Mouse (Mus musculus): ENCODE data around the gene Mrln.
"Not testable (repeated sequence)": the region's sequence is repeated elsewhere in the genome, so short reads cannot be mapped to it uniquely, and the experiment has no call there.

Mrln gene

DNA sequence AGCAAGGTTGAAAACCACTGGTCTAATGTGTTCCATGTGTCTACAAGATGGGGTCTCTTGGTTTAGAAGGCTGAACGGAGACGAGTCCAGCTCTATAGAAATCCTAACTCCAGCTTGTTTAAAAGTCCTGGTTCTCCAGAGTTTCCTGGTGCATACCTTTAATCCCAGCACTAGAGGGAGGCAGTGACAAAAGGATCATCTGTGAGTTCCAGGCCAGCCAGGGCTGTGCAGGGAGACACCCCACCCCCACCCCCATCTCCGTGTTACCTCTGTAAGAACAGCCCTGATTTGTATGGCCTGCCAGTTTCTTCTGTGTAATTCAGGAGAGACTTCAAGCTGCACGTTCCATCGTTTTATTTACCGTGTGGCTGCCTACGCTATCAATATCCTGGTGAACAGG is 8.7 kb upstream of the Mrln start:
- peak; percentile 61 for DNase-seq (ENCODE audit: low spot score)

DNA sequence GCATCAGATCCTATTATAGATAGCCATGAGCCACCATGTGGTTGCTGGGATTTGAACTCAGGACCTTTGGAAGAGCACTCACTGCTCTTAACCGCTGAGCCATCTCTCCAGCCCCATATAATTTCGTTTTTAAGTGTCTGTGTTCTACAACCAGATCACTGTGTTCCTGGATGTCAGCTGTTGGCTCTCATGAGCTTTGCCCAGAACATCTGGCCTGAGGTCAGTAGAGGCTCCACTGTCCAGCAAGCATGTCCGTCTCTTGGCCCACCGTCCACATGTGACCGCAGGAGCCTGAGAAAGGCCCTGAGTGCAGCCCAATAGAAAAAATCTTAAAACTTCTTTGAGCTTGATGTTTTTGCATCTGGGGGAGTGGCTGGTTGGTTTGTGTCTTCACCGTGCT is 7.8 kb upstream of the Mrln start:
- DNase-seq (ENCODE audit: low spot score) = no peak

DNA sequence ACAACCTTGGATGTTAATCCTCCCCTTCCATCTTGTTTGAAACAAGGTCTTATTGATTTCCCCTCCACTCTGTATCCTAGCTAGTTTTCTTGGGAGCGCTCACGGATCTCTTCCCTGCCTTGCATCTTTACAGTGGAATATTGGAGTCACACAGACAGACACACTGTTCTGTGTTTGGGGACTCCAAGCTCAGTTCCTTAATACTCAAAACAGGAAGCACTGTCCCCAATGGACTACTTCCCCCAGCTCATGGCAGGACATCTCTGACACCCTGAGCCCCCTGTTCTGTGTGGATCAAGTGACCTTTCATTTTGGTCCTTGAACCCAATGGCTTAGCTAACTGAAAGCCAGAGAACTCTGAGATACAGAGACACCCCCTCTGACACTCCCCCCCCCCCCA is 6.9 kb upstream of the Mrln start:
- DNase-seq (ENCODE audit: low spot score) = no peak

DNA sequence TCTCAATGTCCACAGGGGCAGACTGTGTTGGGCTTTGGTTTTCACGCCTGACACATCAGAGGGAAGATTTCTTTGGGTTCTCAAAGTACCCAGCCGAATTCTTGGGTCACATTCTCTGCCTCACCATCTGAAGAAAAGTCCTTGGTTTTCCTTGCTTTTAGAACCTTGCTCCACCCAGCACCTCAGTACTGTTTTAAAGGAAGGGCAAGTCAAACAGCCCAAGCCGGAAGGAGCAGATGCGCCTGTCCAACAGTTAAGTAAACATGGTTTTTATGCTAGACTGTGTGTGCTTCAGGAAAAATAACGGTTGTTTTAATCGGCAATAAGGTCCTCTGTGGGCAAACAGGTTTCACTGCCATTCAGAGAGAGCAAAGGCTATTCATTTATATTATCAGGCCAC is 6.5 kb upstream of the Mrln start:
- no peak for DNase-seq (ENCODE audit: low spot score)

DNA sequence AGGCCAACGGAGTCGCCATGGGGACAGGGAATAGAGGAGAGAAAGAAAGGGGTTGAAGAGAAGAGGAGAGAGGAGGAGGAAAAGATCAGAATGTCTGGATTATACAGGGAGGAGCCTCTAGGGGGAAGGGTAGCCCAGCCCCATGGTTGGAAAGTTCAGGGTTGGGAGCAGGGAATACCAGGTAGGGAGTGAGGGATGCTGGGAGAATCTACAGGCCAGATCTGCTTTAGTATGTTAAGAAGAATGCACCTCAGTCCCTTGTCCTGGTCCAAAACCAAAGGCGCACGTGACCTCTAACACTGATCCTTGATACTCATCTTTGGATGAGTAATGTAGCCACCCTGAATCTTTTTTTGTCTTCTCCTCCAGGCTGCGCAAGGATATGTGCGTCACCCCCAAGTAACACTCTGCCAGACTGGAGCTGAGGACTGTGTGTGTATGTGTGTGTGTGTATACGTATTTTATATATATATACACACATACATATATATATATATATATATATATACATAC is 5.5 kb upstream of the Mrln start:
- no peak for DNase-seq (ENCODE audit: low spot score)

DNA sequence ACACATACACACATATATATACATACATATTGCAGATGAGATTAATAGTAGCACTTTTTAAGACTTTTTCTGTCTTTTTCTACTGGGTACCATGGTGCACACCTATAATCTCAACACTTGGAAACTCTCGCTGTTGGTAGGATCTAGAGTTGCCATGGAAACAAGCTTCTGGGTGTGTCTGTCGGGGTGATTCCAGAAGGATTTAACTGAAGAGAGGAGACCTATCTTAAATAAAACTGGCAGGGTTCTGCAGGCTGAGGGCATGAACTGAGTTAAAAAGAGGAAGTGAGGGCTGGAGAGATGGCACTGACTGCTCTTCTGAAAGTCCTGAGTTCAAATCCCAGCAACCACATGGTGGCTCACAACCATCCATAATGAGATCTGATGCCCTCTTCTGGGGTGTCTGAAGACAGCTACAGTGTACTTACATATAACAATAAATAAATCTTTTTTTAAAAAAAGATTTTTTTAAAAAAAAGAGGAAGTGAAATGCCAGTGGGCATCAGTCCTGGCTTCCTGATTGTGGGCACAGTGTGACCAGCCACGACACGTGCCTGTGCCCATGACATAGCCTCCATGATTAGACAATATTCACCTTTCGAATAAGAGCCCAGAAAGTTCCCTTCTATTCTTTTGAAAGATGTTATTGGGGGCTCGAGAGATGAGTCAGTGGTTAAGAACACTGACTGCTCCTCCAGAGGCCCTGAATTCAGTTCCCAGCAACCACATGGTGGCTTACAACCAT is 4.8 kb upstream of the Mrln start:
- no peak for DNase-seq (ENCODE audit: low spot score)

DNA sequence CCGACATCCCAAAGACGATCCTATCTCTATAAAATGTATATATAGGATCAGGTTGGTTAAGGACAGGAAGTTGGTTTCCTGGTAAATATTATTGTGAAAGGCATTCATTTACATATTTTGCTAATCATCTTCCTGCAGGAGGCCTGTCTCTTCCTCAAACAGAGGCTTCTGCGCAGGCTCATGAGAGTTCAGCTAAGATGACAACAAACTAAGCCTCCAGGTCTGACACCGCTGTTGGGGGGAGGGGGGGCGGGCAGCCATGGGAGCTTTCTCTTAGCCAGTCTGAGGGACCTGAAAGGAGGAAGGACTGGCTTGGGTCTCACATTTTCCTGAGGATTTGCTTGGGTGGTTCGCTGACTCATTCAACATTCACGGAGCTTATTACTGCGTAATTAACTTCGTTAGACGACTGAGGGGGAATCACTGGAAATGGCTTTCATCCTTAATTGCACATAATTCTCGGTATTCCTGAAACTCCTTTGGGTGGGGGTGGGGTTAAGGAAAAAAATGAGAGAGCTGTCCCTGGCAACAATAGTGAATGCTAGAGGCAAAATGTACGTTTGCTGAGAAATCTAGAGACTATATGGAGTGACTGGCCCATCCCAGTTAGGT is 3.5 kb upstream of the Mrln start:
- DNase-seq (ENCODE audit: low spot score) = no peak

DNA sequence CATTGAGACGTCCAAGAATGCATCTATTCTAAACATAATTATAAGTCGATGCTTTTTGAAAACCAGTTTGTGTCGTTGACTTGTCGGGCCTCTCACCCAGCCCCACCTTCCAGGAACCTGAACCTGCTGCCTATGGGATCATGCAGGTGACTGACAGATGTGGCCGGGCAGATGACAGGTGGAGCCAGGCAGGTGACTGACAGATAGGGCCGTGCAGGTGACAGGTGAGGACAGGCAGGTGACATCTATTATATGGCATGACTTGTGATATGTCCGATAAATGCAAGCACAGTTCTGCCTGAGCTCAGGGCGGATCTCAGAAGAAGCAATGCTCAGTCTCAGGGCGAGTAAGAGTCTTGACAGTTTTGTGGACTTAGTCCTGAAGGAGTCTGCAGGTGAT is 6.8 kb downstream of the Mrln start:
- DNase-seq (ENCODE audit: low spot score) = no peak

DNA sequence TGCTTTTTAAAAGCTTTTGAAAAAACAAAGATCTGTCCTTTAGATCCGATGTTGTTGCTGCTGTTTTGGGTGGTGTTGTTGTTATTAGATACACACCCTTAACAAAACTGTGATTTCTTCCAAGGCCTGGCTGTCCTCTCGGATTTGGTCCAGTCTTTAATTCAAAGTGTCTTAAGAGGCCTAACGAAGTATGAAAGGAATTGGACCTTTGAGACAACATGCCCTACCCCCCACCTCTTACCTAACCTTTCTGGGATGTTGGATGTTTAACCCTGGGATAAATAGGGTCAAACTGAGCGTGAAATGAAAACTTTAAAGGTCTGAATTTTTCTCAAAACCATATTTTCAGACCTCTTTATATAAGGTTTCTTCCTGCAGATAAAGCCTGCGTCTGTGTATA is 16.5 kb downstream of the Mrln start:
- no peak for DNase-seq (ENCODE audit: low spot score)

DNA sequence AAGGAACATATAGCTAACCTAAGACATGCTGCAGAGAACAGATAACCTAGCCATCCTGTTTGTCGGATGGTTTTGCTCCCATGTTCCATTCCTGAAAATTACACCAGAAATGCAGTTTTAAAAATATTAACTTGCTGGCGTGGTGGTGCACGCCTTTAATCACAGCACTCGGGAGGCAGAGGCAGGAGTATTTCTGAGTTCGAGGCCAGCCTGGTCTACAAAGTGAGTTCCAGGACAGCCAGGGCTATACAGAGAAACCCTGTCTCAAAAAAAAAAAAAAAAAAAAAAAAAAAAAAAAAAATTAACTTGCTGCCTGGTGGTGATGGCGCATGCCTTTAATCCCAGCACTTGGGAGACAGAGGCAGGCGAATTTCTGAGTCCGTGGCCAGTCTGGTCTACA is 17.8 kb downstream of the Mrln start:
- not testable (repeated sequence) for DNase-seq (ENCODE audit: low spot score)

DNA sequence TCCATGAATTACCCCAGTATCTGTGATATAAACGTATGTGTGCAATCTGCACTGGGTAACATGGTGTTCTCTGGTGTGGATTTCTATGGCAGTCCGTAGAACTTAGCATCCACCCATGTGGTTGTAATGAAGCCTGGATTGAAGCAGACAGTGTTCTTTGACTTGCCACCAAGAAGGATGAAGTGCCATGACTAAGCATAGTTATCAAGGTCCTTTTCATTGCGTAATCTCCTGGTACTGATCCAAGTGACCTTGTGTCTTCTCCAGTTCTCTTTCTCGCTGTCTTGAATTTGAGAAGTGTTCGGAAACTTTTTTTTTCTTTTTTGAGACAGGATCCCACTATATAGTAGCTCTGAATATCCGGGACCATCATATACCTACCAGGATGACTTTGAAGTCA is 20.1 kb downstream of the Mrln start:
- DNase-seq (ENCODE audit: low spot score) = no peak

DNA sequence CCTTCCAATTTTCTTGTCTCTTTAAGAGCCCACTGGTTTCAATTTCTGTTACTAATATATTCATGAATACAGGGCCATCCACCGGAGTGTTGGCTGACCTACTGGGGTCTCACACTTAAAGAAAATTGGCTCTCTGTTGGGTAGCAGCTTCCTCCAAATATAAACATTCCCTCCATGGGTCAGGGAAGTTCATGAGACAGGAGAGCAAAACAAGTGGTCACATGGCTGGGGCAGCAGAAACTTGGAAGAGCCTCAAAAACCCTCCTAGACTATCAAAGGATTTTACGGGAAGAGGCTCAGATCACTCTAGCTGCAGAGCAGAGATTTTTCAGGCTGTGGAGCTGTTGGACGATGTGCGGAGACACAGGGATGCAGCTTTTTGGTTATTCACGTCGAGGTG is 21.3 kb downstream of the Mrln start:
- no peak for DNase-seq (ENCODE audit: low spot score)

DNA sequence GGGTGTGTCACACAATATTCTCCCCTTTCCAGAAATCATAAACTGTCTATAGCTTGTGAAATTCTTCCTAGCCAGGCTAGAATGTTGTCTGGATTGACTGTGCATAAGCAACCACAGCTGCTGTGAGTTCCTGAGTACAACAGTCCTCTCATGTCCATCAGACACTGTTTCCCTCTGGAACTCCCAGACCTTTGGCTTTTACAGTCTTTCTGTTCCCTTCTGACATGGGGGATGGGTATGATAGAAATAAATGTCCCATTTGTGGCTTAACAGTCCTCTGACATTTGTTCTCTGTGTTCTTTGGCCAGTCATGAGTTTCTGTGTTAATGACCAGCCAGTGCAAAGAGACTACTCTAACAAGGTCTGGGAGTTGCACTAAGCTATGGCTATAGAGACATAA is 22.1 kb downstream of the Mrln start:
- DNase-seq (ENCODE audit: low spot score) = no peak

DNA sequence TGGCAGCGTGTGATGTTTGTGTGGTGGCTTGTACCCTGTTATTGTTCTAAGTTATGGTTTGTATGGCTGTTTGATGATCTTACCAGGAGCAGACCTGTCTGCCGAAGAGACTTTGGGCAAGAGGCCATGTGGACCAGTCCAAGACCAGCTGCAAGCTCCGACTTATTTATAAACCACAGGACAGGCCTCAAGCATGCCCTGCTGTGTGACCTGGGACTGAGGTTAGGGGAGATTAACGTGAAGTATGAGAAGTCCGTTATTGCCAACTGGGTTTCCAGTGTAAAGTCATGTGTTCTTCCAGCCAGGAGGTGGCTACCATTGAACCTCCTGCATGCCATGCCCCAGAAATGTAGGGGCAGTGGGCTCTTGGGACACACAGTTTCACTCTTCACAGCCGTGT is 25.9 kb downstream of the Mrln start:
- DNase-seq (ENCODE audit: low spot score) = no peak

DNA sequence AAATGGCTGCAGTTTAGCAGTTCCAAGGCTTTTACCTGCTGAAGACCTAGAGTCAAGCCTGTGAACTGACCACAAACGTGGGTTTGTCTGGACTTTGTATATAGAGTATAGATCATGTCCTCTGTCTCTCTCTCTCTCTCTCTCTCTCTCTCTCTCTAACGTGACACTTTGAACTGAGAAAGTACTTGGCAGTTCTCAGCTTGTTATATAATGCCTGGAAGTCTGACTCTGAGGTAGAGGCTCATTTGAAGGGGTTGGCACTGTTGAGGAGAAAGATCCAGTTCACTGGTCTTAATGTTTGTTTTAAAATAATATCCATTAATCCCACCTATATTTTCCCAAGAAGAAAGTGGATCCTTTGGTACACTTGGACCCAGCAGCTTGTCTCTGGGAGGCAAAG is 33.5 kb downstream of the Mrln start:
- DNase-seq (ENCODE audit: low spot score) = no peak

DNA sequence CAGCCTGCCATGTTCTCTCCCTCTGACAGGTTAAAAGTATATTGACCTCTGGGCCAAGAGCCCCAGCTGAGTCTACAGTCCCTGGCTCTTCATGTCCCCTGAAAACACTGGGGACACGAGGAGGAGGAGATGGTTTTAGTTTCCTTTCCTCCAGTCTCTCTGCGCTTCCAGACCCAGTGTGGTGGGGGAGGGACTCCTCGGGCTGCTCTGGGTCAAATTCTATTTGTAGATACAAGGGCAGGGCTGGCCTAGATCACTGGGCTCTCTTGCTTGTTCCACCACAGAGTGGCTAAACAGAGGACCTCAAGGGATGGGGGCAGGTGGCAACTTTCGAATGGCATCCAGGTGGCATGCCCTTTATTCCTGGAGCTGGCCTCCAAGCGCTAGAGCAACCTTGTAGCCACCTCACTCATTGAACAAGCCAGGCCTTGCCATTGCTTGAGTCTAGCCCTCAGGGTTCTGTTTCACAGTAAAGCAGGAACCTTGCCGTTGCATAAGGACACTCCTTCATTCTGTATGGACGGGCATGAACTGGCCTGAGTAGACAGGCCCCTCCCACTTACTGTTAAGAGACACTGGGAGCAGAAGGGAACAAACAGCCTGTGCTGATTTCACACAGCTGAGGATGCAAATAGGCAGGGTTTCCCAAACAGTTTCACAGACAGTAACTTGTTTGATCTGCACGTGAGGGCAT is 38.4 kb downstream of the Mrln start:
- DNase-seq (ENCODE audit: low spot score) = no peak

DNA sequence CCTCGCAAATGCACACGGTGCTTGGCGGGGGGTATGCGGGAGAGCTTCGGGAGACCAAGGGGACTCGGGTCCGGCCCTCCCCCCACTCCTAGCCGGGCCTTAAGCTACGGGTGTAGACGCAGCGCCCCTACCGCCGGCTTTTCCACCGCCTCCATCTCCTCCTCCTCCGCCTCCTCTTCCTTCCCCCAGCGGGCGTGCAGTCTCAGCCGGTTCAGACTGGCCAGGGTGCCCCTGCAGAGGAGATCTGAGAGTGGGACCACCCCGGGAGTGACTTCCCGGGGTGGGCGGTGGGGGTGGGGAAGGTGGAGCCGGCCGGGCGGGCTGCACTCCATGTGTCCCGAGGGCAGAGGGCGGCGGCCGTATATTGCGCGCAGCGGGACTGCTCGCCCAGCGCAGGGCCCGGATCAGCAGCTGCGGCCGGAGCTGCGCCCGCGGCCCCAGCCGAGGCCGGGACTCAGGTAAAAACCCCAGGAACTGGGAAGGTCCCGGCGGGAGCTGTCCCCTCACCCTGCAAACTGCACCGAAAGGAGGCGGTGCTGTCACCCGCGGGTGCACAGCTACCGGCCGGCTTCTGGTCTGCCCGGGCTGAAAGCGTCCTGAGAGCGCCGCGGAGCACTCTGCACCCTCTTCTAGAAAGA is 40.6 kb downstream of the Mrln start, which contains the start of gene Slc16a9:
Gene Slc16a9, plus strand, starts transcription at position 180 of the 638 bp plus-strand sequence.
- peak; percentile 78 for DNase-seq (ENCODE audit: low spot score)

DNA sequence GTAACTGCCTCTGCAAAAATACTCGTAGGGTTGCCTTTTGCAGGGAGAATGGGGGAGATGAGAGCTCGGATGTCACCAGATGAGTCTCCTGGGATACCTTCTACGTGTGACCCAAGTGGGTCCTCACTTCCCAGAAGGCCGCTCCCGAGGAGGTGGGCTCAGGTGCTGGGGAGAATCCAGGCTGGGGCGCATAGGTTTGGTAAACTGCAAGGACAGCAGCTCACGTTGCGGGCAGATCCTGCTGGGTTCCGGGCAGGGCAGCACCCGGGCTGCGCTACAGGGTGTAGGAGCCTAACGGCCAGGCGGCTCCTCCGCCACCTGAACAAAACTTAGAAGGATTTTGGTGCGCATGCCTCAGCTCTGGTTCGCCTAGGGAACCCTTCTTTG is 41.1 kb downstream of the Mrln start:
- DNase-seq (ENCODE audit: low spot score) = peak; percentile 10

DNA sequence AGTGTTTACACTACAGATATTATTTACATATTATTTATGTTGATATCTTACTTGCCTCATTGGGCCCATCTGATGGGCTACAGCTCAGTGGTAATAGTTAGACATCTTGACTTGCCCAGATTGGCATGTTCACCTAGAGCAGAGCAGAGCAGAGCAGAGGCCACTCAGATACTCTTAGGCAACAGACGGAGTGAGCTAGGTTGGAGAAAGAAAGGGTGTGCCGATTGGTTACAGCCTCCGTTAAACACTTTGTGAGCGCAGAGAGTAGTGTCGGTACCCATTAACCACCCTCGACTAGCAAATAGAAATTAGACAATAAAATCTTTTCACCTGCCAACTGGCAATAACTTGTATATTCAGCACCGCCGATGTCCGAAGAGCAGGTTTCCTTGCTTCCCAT is 41.6 kb downstream of the Mrln start:
- peak; percentile 10 for DNase-seq (ENCODE audit: low spot score)

DNA sequence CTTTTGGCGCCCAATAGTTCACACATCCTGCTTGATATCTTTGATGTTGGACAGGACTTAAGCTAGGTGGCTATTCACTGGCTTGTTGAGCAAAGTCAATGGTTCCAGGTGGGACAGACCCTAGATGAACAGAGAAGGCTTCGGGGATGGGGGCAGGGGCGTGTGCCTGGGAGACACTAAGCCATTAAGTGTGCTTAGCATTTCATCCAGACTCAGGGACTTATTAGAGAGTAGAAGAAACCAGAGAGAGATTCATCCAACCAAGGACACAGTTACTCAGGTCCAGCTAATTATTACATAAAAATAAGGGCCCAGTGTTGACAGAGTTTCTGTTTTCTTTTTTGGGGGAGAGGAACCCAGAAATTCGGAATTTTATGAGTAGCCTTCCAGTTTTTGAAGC is 45.9 kb downstream of the Mrln start:
- no peak for DNase-seq (ENCODE audit: low spot score)

DNA sequence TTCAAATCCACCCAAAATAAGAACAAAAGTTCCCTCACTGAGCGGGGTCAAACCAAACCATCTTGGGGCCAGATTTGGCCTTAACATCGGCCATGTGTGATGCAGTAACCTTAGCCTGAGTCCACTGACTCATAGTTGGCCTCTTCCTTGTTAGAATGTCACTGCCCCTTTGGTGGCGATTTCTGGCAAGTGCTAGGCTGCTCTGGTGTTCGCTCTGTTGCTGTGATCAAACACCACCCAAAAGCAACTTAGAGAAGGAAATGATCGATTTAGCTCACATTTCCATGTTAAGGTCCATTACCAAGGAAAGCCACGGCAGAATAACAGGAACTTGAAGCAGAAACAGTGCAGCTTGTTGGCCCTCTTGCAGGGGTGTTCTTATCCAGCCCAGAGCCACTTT is 46.3 kb downstream of the Mrln start:
- DNase-seq (ENCODE audit: low spot score) = no peak

DNA sequence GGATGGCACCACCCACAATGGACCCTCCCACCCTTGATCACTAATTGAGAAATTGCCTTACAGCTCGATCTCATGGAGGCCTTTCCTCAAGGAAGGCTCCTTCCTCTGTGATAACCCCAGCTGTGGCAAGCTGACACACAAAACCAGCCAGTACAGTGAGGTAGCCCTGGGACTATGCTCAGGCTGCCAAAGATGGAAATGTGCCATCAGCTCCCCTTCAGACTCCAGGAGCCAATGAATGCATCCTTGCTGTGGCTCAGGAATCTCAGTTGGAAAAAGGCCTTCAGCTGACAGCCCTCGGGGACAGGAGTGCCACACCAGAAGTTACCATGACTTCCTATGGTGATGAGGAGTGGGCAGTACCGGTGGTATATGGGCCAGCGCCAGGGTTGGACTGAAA is 50.2 kb downstream of the Mrln start:
- DNase-seq (ENCODE audit: low spot score) = no peak

All from embryo, embryonic 10 days (tissue).